Mouse (Mus musculus) embryonic facial prominence, embryonic 13.5 days (tissue): Measurements from ENCODE around the gene Nav2. TPM values are rescaled to one million over a fixed set of nuclear protein-coding genes. Genes with fewer than 3 reads are reported as not detected.

Experiments used
- ATAC-seq: fragments of 200-750 bp; cut with Nextera tagmentation; 2 replicates; pipeline ENCODE4 v1.8.0; 2017; ENCODE audit warnings: low read depth; ENCODE audit not compliant: insufficient number of reproducible peaks, insufficient read depth, low FRiP score, low TSS enrichment
- H3K27ac ChIP-seq: fragments of 300-500 bp; sonication (generic); 2 replicates; pipeline ENCODE4 v1.5.1; 2015; ENCODE audit warnings: moderate library complexity, mild to moderate bottlenecking, inconsistent platforms
- H3K27me3 ChIP-seq: fragments of 300-500 bp; sonication (generic); 2 replicates; pipeline ENCODE4 v1.6.1; 2015; ENCODE audit warnings: mild to moderate bottlenecking, inconsistent platforms
- H3K36me3 ChIP-seq: fragments of 300-500 bp; sonication (generic); 2 replicates; pipeline ENCODE4 v1.6.1; 2015; ENCODE audit warnings: mild to moderate bottlenecking, inconsistent platforms
- H3K4me1 ChIP-seq: fragments of 300-500 bp; sonication (generic); 2 replicates; pipeline ENCODE4 v1.6.1; 2015; ENCODE audit warnings: inconsistent platforms
- H3K4me2 ChIP-seq: fragments of 300-500 bp; sonication (generic); 2 replicates; pipeline ENCODE4 v1.6.1; 2015; ENCODE audit warnings: moderate library complexity, mild to moderate bottlenecking, inconsistent platforms
- H3K4me3 ChIP-seq: fragments of 300-500 bp; sonication (generic); 2 replicates; pipeline ENCODE4 v1.5.1; 2015; ENCODE audit warnings: mild to moderate bottlenecking, inconsistent platforms
- H3K9ac ChIP-seq: fragments of 300-500 bp; sonication (generic); 2 replicates; pipeline ENCODE4 v1.6.1; 2015; ENCODE audit warnings: mild to moderate bottlenecking, inconsistent platforms
- H3K9me3 ChIP-seq: fragments of 300-500 bp; sonication (generic); 2 replicates; pipeline ENCODE4 v1.6.1; 2016; ENCODE audit warnings: inconsistent platforms
- WGBS: fragments of 180-500 bp; shearing (Covaris S2); methylation state at CpG from one replicate; pipeline ENCODE4 v1.1.7; 2015; ENCODE audit warnings: mixed read lengths; 5-methylcytosine and 5-hydroxymethylcytosine counted together
- polyA plus RNA-seq: library from polyadenylated mRNA; unstranded; fragments of >200 nt; fragmentation: Nextera tagmentation; extraction: Ambion mirVana; gene quantifications from 2 replicates; pipeline ENCODE4 v1.2.1, GENCODE M21; 2015

Gene Nav2
- polyA plus RNA-seq, 1 experiment from 2014 or later: 22.1 TPM

DNA sequence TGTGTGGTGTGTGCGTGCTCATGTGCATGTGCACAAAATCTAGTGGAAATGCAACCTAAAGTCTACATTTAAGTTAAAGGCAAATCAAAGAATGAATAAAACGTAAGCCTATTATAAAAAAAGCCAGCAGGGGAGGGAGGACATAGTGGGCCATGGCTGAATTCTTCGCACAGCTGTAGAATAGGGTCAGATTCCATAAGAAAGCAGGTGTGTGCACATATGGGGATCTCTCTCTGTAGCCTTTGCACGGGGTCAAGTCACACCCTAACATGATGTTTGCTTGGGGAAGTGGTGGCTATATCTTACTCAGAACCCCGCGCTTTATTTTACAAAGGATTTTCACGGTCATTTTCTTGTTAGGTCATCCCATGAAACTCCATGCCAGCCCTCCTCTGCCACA lies 15.4 kb upstream of the Nav2 start:
- H3K4me1 ChIP-seq: peaks cover 30% of the 10 kb centered on the region
- WGBS: 81% methylated on average over 7 of the region's 7 CpGs
- H3K36me3 ChIP-seq: no peaks in the 10 kb centered on the region
- no peaks in the 10 kb centered on the region for H3K9me3 ChIP-seq
- no peak overlapping the region for H3K27ac ChIP-seq
- H3K4me2 ChIP-seq: no peak overlapping the region
- H3K9ac ChIP-seq: no peak overlapping the region
- ATAC-seq: no peak
- H3K27me3 ChIP-seq: peaks cover 32% of the 10 kb centered on the region
- no peak overlapping the region for H3K4me3 ChIP-seq

DNA sequence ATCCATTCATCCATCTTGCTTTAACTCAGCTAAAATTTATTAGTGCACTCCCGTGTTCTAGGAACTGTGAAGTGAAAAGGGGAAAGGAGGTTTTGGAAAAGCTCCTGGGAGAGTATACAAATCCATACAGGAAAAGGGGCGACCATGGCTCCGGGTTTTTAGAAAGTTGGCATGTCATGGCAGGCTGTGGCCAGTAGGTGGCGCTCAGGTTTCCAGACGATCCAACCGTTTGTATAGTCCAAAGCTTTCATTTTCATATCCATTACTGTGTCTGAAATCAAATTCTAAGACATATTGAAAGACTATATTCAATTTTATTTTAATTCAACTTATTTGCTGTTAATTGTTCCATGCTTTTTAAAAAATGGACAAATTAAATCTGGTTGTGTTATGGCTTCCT lies 14.4 kb upstream of the Nav2 start:
- H3K27me3 ChIP-seq: peaks cover 28% of the 10 kb centered on the region
- ATAC-seq: no peak
- WGBS: 1% methylated on average over 6 of the region's 6 CpGs

DNA sequence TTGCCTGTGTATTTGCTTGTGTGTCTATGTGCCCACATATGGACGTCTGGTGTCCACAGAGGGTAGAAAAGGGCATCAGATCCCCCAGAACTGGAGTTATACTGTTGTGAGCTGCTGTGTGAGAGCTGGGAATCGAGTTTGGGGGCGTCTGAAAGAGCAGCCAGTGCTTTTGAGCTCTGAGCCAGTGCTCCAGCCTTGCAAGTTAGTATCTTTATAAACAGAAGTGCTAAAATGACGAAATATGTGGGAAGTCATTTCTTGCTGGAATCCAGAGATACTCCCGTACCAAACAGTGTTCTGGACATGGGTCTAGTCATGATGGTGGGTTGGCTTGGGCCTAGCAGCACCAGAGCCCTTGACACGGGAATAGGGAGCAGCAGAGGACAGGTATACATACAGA lies 13.8 kb upstream of the Nav2 start:
- H3K4me1 ChIP-seq: peaks cover 26% of the 10 kb centered on the region
- no peaks in the 10 kb centered on the region for H3K36me3 ChIP-seq
- no peak for ATAC-seq
- H3K4me3 ChIP-seq: no peak overlapping the region
- WGBS: 71% methylated on average over 6 of the region's 6 CpGs
- H3K4me2 ChIP-seq: no peak overlapping the region
- no peaks in the 10 kb centered on the region for H3K9me3 ChIP-seq
- no peak overlapping the region for H3K9ac ChIP-seq
- no peak overlapping the region for H3K27ac ChIP-seq
- peaks cover 32% of the 10 kb centered on the region for H3K27me3 ChIP-seq

More for the DNA sequence above, 14.4 kb upstream of the Nav2 start:
- Histone ChIP-seq H3K27ac (no peak overlapping the region), H3K36me3 (no peaks in the 10 kb centered on the region), H3K4me1 (peaks cover 26% of the 10 kb centered on the region), H3K4me3 (no peak overlapping the region), H3K9ac (no peak overlapping the region), H3K4me2 (no peak overlapping the region), H3K9me3 (no peaks in the 10 kb centered on the region)

DNA sequence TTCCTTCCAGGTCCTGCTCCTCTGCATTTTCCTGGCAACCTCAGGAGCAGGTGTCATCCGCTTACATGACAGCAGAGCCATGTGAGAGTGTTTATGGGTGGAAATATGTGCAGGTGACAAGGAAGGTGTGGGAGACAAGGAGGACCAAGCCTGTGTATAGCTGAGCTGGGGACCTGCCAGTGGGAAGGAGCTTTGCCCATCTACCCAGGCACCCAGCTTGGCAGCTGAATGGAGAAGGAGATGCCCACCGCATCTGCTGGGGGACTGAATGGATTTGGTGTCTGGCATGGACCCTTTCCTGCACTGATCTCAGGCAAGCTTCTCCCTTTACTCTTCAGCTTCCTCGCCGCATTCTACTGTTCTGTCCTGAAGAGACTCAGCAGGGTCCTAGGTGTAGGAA lies 13.0 kb upstream of the Nav2 start:
- Histone ChIP-seq H3K36me3 (no peaks in the 10 kb centered on the region), H3K9me3 (no peaks in the 10 kb centered on the region), H3K27ac (no peak overlapping the region), H3K4me1 (peaks cover 24% of the 10 kb centered on the region), H3K9ac (no peak overlapping the region), H3K27me3 (peaks cover 32% of the 10 kb centered on the region), H3K4me3 (no peak overlapping the region), H3K4me2 (no peak overlapping the region)
- ATAC-seq: no peak
- 87% methylated on average over 4 of the region's 4 CpGs for WGBS

DNA sequence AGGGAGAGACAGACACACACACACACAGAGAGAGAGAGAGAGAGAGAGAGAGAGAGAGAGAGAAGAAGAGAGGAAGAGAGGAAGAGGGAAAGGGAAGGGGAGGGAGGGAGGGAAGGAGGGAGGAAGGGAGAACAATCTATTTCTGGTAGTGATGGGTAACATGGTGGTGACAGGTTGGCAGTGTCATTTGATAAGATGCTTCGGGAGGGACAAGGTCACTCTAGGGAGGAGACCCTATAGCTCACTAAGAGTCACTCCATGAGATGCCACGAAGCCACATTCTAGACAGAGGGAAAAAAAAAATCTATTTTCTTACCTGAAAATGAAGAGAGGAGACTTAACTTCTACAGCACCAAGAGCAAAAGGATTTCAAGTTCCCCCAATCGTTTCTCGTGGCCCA lies 12.5 kb upstream of the Nav2 start:
- peaks cover 32% of the 10 kb centered on the region for H3K27me3 ChIP-seq
- no peaks in the 10 kb centered on the region for H3K36me3 ChIP-seq
- no peak for ATAC-seq
- H3K27ac ChIP-seq: no peak overlapping the region
- H3K9ac ChIP-seq: no peak overlapping the region
- H3K9me3 ChIP-seq: no peaks in the 10 kb centered on the region
- no peak overlapping the region for H3K4me2 ChIP-seq
- no peak overlapping the region for H3K4me3 ChIP-seq
- WGBS: 68% methylated on average over 4 of the region's 4 CpGs
- H3K4me1 ChIP-seq: peaks cover 18% of the 10 kb centered on the region

DNA sequence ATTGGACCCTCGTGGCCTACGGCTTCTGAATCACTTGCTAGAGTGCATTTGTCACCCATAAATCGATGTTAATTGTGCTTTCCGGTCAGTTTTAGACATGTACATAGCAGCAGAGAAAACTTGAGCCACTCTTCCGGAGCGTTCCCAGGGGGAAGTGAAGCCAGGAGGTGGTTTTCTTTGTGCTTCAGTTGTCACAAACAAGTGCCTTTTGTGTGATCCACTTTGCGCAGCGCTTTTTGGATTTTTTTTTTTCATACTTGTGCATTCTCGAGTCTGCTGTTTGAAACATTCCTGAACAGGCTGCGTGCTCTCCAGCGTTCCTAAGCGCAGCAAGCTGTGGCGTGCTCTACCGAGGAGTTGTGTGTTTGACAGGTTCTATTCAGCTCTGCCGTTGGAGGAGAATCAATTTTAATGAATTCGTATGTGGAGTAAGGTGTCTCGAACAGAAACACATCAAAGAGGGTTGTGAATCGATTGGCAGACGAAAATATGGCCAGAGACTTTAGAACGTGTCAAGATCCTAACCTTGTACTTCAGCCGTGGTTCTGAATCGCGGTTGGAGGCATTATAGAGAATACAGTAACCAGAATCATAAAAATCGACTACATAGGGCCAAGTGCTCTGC lies 10.9 kb upstream of the Nav2 start:
- peak overlapping the region; percentile 27; the same call in 1 of the 2 replicates for H3K4me2 ChIP-seq
- no peaks in the 10 kb centered on the region for H3K9me3 ChIP-seq
- no peaks in the 10 kb centered on the region for H3K36me3 ChIP-seq
- WGBS: 43% methylated on average over 24 of the region's 24 CpGs
- peaks cover 16% of the 10 kb centered on the region for H3K4me1 ChIP-seq
- no peak overlapping the region for H3K27ac ChIP-seq
- no peak for ATAC-seq
- no peak overlapping the region for H3K4me3 ChIP-seq
- H3K27me3 ChIP-seq: peaks cover 32% of the 10 kb centered on the region
- H3K9ac ChIP-seq: no peak overlapping the region

DNA sequence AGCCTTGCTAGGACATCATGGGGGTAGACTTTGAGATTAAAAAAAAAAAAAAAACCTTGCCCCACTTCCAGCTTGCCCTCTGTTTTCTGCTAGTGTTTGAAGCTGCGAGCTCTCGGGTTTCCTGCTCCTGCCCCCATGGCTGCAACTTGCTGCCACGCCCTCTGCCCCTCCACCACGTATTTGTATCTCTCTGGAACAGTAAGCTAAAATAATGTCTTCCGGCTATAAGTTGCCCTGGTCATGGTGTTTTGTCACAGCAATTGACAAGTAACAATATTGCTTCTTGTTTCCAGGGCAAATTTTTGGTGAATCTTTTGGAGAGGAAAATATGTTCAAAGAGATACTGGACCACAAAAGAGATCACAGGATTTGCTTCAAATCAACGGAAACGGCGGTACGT lies 10.1 kb upstream of the Nav2 start:
- H3K4me2 ChIP-seq: no peak overlapping the region
- no peak overlapping the region for H3K27ac ChIP-seq
- H3K27me3 ChIP-seq: peaks cover 30% of the 10 kb centered on the region
- no peak overlapping the region for H3K9ac ChIP-seq
- no peaks in the 10 kb centered on the region for H3K9me3 ChIP-seq
- peaks cover 16% of the 10 kb centered on the region for H3K4me1 ChIP-seq
- no peak for ATAC-seq
- H3K36me3 ChIP-seq: no peaks in the 10 kb centered on the region
- WGBS: 36% methylated on average over 9 of the region's 9 CpGs
- no peak overlapping the region for H3K4me3 ChIP-seq

DNA sequence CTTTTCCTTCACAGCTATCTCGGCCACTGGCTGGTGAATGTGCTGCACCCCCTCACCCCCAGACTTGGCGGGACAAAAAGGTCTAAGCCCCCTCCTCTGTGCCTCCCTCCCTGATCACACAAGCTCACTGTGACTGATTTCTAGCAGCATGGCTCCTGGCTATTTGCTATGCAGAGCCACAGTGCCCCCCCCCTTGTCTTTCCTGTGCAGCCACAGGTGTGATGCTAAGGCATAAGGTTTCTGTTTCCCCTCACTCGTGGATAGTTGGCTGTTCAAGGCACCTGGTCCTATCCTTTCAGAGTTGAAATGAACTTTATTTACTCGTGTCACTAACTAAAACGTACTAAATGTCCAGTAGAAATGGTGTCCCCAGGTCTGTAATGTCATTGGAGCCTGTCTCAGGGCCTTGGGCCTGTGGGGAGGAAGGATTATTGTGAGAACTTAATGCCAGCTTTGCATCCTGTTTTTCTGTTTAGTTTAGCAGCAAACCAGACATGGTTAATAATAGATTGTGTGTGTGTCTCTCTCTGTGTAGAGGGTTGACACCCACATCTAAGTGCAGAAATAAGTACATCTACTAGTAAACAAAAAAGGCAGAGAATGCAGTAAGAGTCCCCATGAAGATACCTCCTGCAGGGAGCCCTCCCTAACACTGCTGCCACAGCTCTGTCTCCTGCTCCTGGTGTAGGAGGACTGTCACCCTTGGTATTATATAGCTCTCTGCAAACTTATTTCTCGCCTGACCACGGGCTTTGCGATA lies 7.9 kb upstream of the Nav2 start:
- Histone ChIP-seq H3K4me3 (no peak overlapping the region), H3K36me3 (no peaks in the 10 kb centered on the region), H3K27me3 (peaks cover 22% of the 10 kb centered on the region), H3K9ac (no peak overlapping the region), H3K4me1 (peaks cover 16% of the 10 kb centered on the region), H3K27ac (no peak overlapping the region), H3K9me3 (no peaks in the 10 kb centered on the region), H3K4me2 (no peak overlapping the region)
- no peak for ATAC-seq
- WGBS: 57% methylated on average over 8 of the region's 8 CpGs

DNA sequence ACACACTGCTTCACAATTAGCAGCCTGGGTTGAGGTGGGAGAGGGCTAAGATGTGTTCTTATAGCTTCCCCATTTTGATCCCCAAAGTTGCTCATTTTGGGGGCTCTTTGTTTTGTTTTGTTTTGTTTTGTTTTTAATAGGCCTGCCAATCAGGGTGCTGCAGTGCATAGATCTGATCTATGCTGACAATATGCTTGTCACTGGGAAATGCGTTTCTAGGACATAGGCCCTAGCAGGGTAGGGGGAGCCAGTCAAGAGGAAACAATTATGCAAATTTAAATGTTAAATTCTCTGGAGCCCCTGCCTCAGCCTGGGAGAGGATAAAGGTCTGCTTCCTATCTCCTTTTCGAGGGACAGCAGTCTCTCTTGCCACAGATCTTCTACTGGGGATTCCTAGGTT lies 6.1 kb upstream of the Nav2 start:
- H3K36me3 ChIP-seq: no peaks in the 10 kb centered on the region
- H3K27me3 ChIP-seq: peaks cover 12% of the 10 kb centered on the region
- 16% methylated on average over 2 of the region's 2 CpGs for WGBS
- no peaks in the 10 kb centered on the region for H3K9me3 ChIP-seq
- ATAC-seq: no peak
- H3K27ac ChIP-seq: no peak overlapping the region
- no peak overlapping the region for H3K4me3 ChIP-seq
- peaks cover 11% of the 10 kb centered on the region for H3K4me1 ChIP-seq
- H3K9ac ChIP-seq: no peak overlapping the region
- H3K4me2 ChIP-seq: no peak overlapping the region

DNA sequence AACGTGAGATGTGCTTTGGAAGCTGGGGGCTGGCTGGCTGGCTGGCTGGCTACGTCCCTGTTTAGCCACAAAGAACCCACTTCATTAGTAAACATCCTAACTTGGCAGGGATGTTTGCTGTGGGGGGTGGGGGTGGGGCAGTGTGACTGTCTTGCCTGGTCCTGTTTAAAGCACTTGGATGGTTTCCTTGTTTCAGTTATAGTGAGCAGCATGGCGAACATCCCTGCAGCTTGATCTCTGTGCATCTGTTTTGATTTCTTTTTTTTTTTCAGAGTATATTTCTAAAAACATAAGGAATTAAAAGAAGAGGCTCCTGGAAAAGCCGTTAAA lies 791 bp downstream of the Nav2 start:
- Histone ChIP-seq H3K27ac (peak overlapping the region; percentile 22; the same call in 1 of the 2 replicates), H3K27me3 (no peaks in the 10 kb centered on the region), H3K36me3 (no peaks in the 10 kb centered on the region), H3K4me2 (no peak overlapping the region), H3K9ac (no peak overlapping the region), H3K4me3 (no peak overlapping the region), H3K9me3 (no peaks in the 10 kb centered on the region), H3K4me1 (peaks cover 17% of the 10 kb centered on the region)
- 19% methylated on average over 4 of the region's 4 CpGs for WGBS
- ATAC-seq: no peak

DNA sequence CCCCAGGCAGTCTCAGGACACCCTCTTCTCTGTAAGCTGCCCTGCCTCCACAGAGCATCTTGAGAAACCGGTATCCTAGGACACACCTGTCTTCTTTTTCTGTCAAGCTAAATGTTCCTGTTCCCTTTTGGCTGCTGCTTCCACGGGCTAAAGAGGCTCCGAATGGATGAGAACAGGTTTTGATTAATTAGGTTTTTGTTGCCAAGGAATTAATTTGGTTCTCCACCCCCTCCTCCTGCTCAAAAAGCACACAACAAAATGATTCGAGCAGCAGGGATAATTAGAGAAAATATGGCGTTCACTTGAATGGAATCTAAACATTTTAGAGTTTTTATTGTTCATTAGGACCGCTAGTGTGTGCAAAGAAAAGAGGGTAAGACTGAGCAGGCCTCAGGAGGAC lies 1.8 kb downstream of the Nav2 start:
- no peak overlapping the region for H3K27ac ChIP-seq
- H3K4me3 ChIP-seq: no peak overlapping the region
- no peaks in the 10 kb centered on the region for H3K9me3 ChIP-seq
- H3K27me3 ChIP-seq: peaks cover 4% of the 10 kb centered on the region
- no peaks in the 10 kb centered on the region for H3K36me3 ChIP-seq
- H3K4me2 ChIP-seq: no peak overlapping the region
- no peak overlapping the region for H3K9ac ChIP-seq
- 60% methylated on average over 6 of the region's 6 CpGs for WGBS
- no peak for ATAC-seq
- peaks cover 17% of the 10 kb centered on the region for H3K4me1 ChIP-seq

DNA sequence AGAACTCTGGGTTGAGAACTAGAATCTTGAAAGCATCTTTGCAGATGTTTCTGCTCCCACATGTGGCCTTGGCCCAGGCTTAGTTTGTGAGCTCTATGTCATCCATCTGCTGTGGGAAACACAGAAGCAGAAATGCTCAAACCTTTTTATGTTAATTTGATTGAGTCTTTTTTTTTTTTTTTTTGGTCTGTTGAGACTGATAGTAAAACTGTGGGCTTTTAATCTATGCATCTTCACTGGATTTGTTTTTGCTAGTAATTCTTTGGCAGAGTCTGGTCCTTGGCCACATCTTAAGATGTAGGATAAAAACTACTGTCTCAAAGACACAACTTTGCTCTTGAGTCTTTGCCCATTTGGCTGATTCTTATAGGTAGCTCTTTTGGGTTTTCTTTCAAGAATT lies 2.6 kb downstream of the Nav2 start:
- no peaks in the 10 kb centered on the region for H3K9me3 ChIP-seq
- H3K4me3 ChIP-seq: no peak overlapping the region
- peaks cover 12% of the 10 kb centered on the region for H3K27me3 ChIP-seq
- peaks cover 17% of the 10 kb centered on the region for H3K4me1 ChIP-seq
- H3K4me2 ChIP-seq: no peak overlapping the region
- no peaks in the 10 kb centered on the region for H3K36me3 ChIP-seq
- ATAC-seq: no peak
- H3K27ac ChIP-seq: no peak overlapping the region
- H3K9ac ChIP-seq: no peak overlapping the region
